Mouse (Mus musculus): ENCODE data around the gene Abca9. TPM values are rescaled to one million over a fixed set of nuclear protein-coding genes. Genes with fewer than 3 reads are reported as not detected.

The Abca9 gene
- polyA plus RNA-seq, 1 experiment from 2014 or later = 3.3 TPM

- 90% methylated on average over 5 of the region's 5 CpGs for WGBS
- Histone ChIP-seq H3K9me3 (no peaks in the 10 kb centered on the region), H3K27ac (no peak overlapping the region), H3K4me1 (replicated peaks) (no peaks in the 10 kb centered on the region), H3K27me3 (ENCODE audit: insufficient read depth, poor library complexity, severe bottlenecking) (no peaks in the 10 kb centered on the region), H3K36me3 (no peaks in the 10 kb centered on the region), H3K4me3 (no peak overlapping the region)
- DNase-seq (ENCODE audit: low spot score) = no peak
These were observed 37.2 kb downstream of the Abca9 start for GRCm38 (mm10) chr11:110130760-110131159.

- Histone ChIP-seq H3K4me3 (no peak overlapping the region), H3K36me3 (no peaks in the 10 kb centered on the region), H3K27me3 (ENCODE audit: insufficient read depth, poor library complexity, severe bottlenecking) (no peaks in the 10 kb centered on the region), H3K27ac (no peak overlapping the region), H3K4me1 (replicated peaks) (no peaks in the 10 kb centered on the region), H3K9me3 (no peaks in the 10 kb centered on the region)
- DNase-seq (ENCODE audit: low spot score) = no peak
- 68% methylated on average over 4 of the region's 4 CpGs for WGBS
These were observed 56.9 kb downstream of the Abca9 start for GRCm38 (mm10) chr11:110111137-110111536.

GRCm38 (mm10) chr11:110101437-110101836 is 66.6 kb downstream of the Abca9 start:
- no peak for DNase-seq (ENCODE audit: low spot score)
- no peak overlapping the region for H3K27ac ChIP-seq
- H3K4me3 ChIP-seq = no peak overlapping the region
- no peaks in the 10 kb centered on the region for H3K36me3 ChIP-seq
- H3K27me3 ChIP-seq (ENCODE audit: insufficient read depth, poor library complexity, severe bottlenecking) = no peaks in the 10 kb centered on the region
- WGBS = 85% methylated on average over 7 of the region's 7 CpGs
- H3K9me3 ChIP-seq = no peaks in the 10 kb centered on the region
- no peaks in the 10 kb centered on the region for H3K4me1 ChIP-seq (replicated peaks)

- Histone ChIP-seq H3K4me1 (replicated peaks) (no peaks in the 10 kb centered on the region), H3K9me3 (no peaks in the 10 kb centered on the region), H3K36me3 (no peaks in the 10 kb centered on the region), H3K27ac (no peak overlapping the region), H3K27me3 (ENCODE audit: insufficient read depth, poor library complexity, severe bottlenecking) (no peaks in the 10 kb centered on the region), H3K4me3 (no peak overlapping the region)
- WGBS = 73% methylated on average over 4 of the region's 4 CpGs
- no peak for DNase-seq (ENCODE audit: low spot score)
These were observed 69.1 kb downstream of the Abca9 start for GRCm38 (mm10) chr11:110098901-110099300.

GRCm38 (mm10) chr11:110097465-110097864 is 70.5 kb downstream of the Abca9 start:
- H3K4me3 ChIP-seq = no peak overlapping the region
- WGBS = 83% methylated on average over 6 of the region's 6 CpGs
- no peaks in the 10 kb centered on the region for H3K4me1 ChIP-seq (replicated peaks)
- H3K27me3 ChIP-seq (ENCODE audit: insufficient read depth, poor library complexity, severe bottlenecking) = no peaks in the 10 kb centered on the region
- H3K36me3 ChIP-seq = no peaks in the 10 kb centered on the region
- no peak overlapping the region for H3K27ac ChIP-seq
- H3K9me3 ChIP-seq = no peaks in the 10 kb centered on the region
- no peak for DNase-seq (ENCODE audit: low spot score)

GRCm38 (mm10) chr11:110095858-110096257 is 72.1 kb downstream of the Abca9 start, which contains the start of gene Abca8a:
Abca8a (minus strand) TSS chr11:110095978.
- no peaks in the 10 kb centered on the region for H3K9me3 ChIP-seq
- no peaks in the 10 kb centered on the region for H3K27me3 ChIP-seq (ENCODE audit: insufficient read depth, poor library complexity, severe bottlenecking)
- no peaks in the 10 kb centered on the region for H3K36me3 ChIP-seq
- no peaks in the 10 kb centered on the region for H3K4me1 ChIP-seq (replicated peaks)
- DNase-seq (ENCODE audit: low spot score) = no peak
- no peak within 1 kb of the TSS for H3K4me3 ChIP-seq
- WGBS = 87% methylated on average over 5 of the region's 5 CpGs
- H3K27ac ChIP-seq = no peak within 1 kb of the TSS

- DNase-seq (ENCODE audit: low spot score) = no peak
- Histone ChIP-seq H3K4me3 (no peak overlapping the region), H3K27me3 (ENCODE audit: insufficient read depth, poor library complexity, severe bottlenecking) (no peaks in the 10 kb centered on the region), H3K27ac (no peak overlapping the region), H3K9me3 (no peaks in the 10 kb centered on the region), H3K4me1 (replicated peaks) (no peaks in the 10 kb centered on the region), H3K36me3 (no peaks in the 10 kb centered on the region)
- 79% methylated on average over 7 of the region's 7 CpGs for WGBS
These were observed 73.1 kb downstream of the Abca9 start for GRCm38 (mm10) chr11:110094846-110095380.

- H3K27me3 ChIP-seq (ENCODE audit: insufficient read depth, poor library complexity, severe bottlenecking) = no peaks in the 10 kb centered on the region
- no peaks in the 10 kb centered on the region for H3K9me3 ChIP-seq
- no peaks in the 10 kb centered on the region for H3K4me1 ChIP-seq (replicated peaks)
- H3K27ac ChIP-seq = no peak overlapping the region
- 87% methylated on average over 3 of the region's 3 CpGs for WGBS
- H3K4me3 ChIP-seq = no peak overlapping the region
- DNase-seq (ENCODE audit: low spot score) = no peak
- H3K36me3 ChIP-seq = no peaks in the 10 kb centered on the region
These were observed 73.8 kb downstream of the Abca9 start for GRCm38 (mm10) chr11:110094236-110094635.

- no peak overlapping the region for H3K27ac ChIP-seq
- H3K4me1 ChIP-seq (replicated peaks) = no peaks in the 10 kb centered on the region
- DNase-seq (ENCODE audit: low spot score) = no peak
- WGBS = 76% methylated on average over 2 of the region's 2 CpGs
- H3K9me3 ChIP-seq = no peaks in the 10 kb centered on the region
- no peaks in the 10 kb centered on the region for H3K27me3 ChIP-seq (ENCODE audit: insufficient read depth, poor library complexity, severe bottlenecking)
- H3K4me3 ChIP-seq = no peak overlapping the region
- H3K36me3 ChIP-seq = no peaks in the 10 kb centered on the region
These were observed 76.7 kb downstream of the Abca9 start for GRCm38 (mm10) chr11:110091328-110091727.

- WGBS = 88% methylated on average over 3 of the region's 3 CpGs
- DNase-seq (ENCODE audit: low spot score) = no peak
- Histone ChIP-seq H3K4me3 (no peak overlapping the region), H3K27me3 (ENCODE audit: insufficient read depth, poor library complexity, severe bottlenecking) (no peaks in the 10 kb centered on the region), H3K36me3 (no peaks in the 10 kb centered on the region), H3K4me1 (replicated peaks) (no peaks in the 10 kb centered on the region), H3K27ac (no peak overlapping the region), H3K9me3 (no peaks in the 10 kb centered on the region)
These were observed 95.8 kb downstream of the Abca9 start for GRCm38 (mm10) chr11:110072158-110072557.

GRCm38 (mm10) chr11:110061032-110061431 is 107.0 kb downstream of the Abca9 start:
- Histone ChIP-seq H3K27me3 (ENCODE audit: insufficient read depth, poor library complexity, severe bottlenecking) (no peaks in the 10 kb centered on the region), H3K36me3 (no peaks in the 10 kb centered on the region), H3K4me3 (no peak overlapping the region), H3K4me1 (replicated peaks) (no peaks in the 10 kb centered on the region), H3K27ac (no peak overlapping the region), H3K9me3 (no peaks in the 10 kb centered on the region)
- DNase-seq (ENCODE audit: low spot score) = no peak
- 77% methylated on average over 4 of the region's 4 CpGs for WGBS

- Histone ChIP-seq H3K4me1 (replicated peaks) (no peaks in the 10 kb centered on the region), H3K4me3 (no peak overlapping the region), H3K27ac (no peak overlapping the region), H3K27me3 (ENCODE audit: insufficient read depth, poor library complexity, severe bottlenecking) (no peaks in the 10 kb centered on the region), H3K36me3 (no peaks in the 10 kb centered on the region), H3K9me3 (no peaks in the 10 kb centered on the region)
- DNase-seq (ENCODE audit: low spot score) = no peak
- WGBS = 81% methylated on average over 2 of the region's 2 CpGs
These were observed 107.9 kb downstream of the Abca9 start for GRCm38 (mm10) chr11:110060127-110060526.

GRCm38 (mm10) chr11:110053681-110054080 is 114.3 kb downstream of the Abca9 start:
- 65% methylated on average over 3 of the region's 3 CpGs for WGBS
- H3K4me3 ChIP-seq = no peak overlapping the region
- no peaks in the 10 kb centered on the region for H3K9me3 ChIP-seq
- H3K27ac ChIP-seq = no peak overlapping the region
- no peaks in the 10 kb centered on the region for H3K27me3 ChIP-seq (ENCODE audit: insufficient read depth, poor library complexity, severe bottlenecking)
- no peaks in the 10 kb centered on the region for H3K4me1 ChIP-seq (replicated peaks)
- no peaks in the 10 kb centered on the region for H3K36me3 ChIP-seq
- no peak for DNase-seq (ENCODE audit: low spot score)

All from hindbrain, embryonic 10.5 days (tissue).